Mouse (Mus musculus) liver, embryonic 14.5 days (tissue): ENCODE results near the gene Pde11a. TPM values are rescaled to one million over a fixed set of nuclear protein-coding genes. Genes with fewer than 3 reads are reported as not detected.

ENCODE experiments used
- ATAC-seq: fragments of 200-750 bp; cut with Nextera tagmentation; 2 replicates; pipeline ENCODE4 v1.8.0; 2017; ENCODE audit warnings: moderate number of reproducible peaks, mild to moderate bottlenecking, moderate library complexity; ENCODE audit not compliant: insufficient read depth
- DNase-seq, 3 experiments: peaks; one replicate each; pipeline ENCODE4 v3.0.0-alpha.2; 2012 to 2013; ENCODE audit warnings: low read depth in 3 of 3, low spot score in 3 of 3
- H3K27ac ChIP-seq: fragments of 300-500 bp; sonication (generic); 2 replicates; pipeline ENCODE4 v1.5.1; 2014; ENCODE audit warnings: moderate library complexity, mild to moderate bottlenecking, control low read depth, inconsistent platforms
- H3K27me3 ChIP-seq: fragments of 300-500 bp; sonication (generic); 2 replicates; pipeline ENCODE4 v1.6.1; 2014; ENCODE audit warnings: mild to moderate bottlenecking, low read length, moderate library complexity; ENCODE audit not compliant: control insufficient read depth, insufficient read depth
- H3K36me3 ChIP-seq: fragments of 300-500 bp; sonication (generic); replicated peaks from 2 replicates; pipeline ENCODE4 v1.6.1; 2014; ENCODE audit warnings: low read depth; ENCODE audit not compliant: control insufficient read depth, insufficient read depth
- H3K4me1 ChIP-seq, 2 experiments: fragments of 200-500 bp in 1 of 2; fragments of 300-500 bp in 1 of 2; sonication (generic) in 1 of 2; replicated peaks; 2 replicates each; pipeline ENCODE4 v1.6.1; 2012 to 2014; ENCODE audit warnings: antibody characterized with exemption in 1 of 2, inconsistent platforms in 1 of 2, low read length in 1 of 2; ENCODE audit not compliant: control insufficient read depth in 2 of 2, insufficient read depth in 2 of 2
- H3K4me2 ChIP-seq: fragments of 300-500 bp; sonication (generic); 2 replicates; pipeline ENCODE4 v1.6.1; 2014; ENCODE audit warnings: low read depth, mild to moderate bottlenecking, control low read depth, moderate library complexity
- H3K4me3 ChIP-seq, 2 experiments: fragments of 200-500 bp in 1 of 2; fragments of 300-500 bp in 1 of 2; sonication (generic) in 1 of 2; 2 replicates each; pipeline ENCODE4 v1.5.1; 2012 to 2014; ENCODE audit warnings: low read depth in 2 of 2, low read length in 2 of 2, mild to moderate bottlenecking in 2 of 2, control low read depth in 1 of 2, inconsistent platforms in 1 of 2, moderate library complexity in 1 of 2; ENCODE audit not compliant: insufficient read depth in 1 of 2
- H3K9ac ChIP-seq: fragments of 300-500 bp; sonication (generic); replicated peaks from 2 replicates; pipeline ENCODE4 v1.6.1; 2014; ENCODE audit warnings: mild to moderate bottlenecking, control low read depth, moderate library complexity
- H3K9me3 ChIP-seq: fragments of 300-500 bp; sonication (generic); 2 replicates; pipeline ENCODE4 v1.6.1; 2016; ENCODE audit warnings: low read length, mixed read lengths; ENCODE audit not compliant: control insufficient read depth
- CTCF ChIP-seq: IDR thresholded peaks from 2 replicates; pipeline ENCODE4 v1.5.1; 2016; ENCODE audit warnings: antibody characterized with exemption, low read depth, control low read depth
- EP300 ChIP-seq: IDR thresholded peaks from 2 replicates; pipeline ENCODE4 v1.6.1; 2016; ENCODE audit warnings: antibody characterized with exemption, low read depth
- whole genome bisulfite sequencing: fragments of 180-500 bp; shearing (Covaris S2); extraction: QIAGEN DNeasy Blood & Tissue Kit; methylation state at CpG from one replicate; pipeline ENCODE4 v1.1.7; 2014; ENCODE audit not compliant: insufficient replicate concordance; 5-methylcytosine and 5-hydroxymethylcytosine counted together
- polyA plus RNA-seq, 2 experiments: library from polyadenylated mRNA; depleted of rRNA in 1 of 2; stranded (reverse) in 1 of 2; unstranded in 1 of 2; fragments of >200 nt; fragmentation: Nextera tagmentation in 1 of 2; extraction: Ambion mirVana in 1 of 2; gene quantifications; 2 replicates each; pipeline versions ENCODE4 v1.2.1 to v1.2.3; 2012 to 2014

Pde11a gene
- polyA plus RNA-seq, 2 experiments = 0.01 TPM; not detected in 1

DNA sequence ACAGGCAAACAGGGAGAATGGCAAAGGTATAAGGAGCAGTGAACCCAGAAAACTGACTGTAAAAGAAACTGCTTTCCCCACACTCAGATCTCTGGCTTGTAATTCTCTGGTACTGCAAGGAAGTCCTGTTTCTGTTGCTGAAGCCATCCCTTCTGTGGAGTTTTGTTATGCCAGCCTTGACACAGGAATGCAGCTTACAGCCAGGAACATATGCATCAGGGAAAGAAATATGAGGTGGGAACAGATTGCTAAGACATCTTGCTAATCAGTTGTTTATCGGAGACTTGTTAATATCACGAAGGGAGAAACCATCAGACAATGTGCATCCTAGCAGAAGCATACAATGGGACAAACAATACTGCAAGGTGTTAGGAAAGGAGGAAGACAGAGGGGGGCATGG lies 99.4 kb downstream of the Pde11a start:
- H3K4me2 ChIP-seq = no peak overlapping the region
- no peaks in the 10 kb centered on the region for H3K36me3 ChIP-seq
- H3K27me3 ChIP-seq = no peaks in the 10 kb centered on the region
- no peaks in the 10 kb centered on the region for H3K9me3 ChIP-seq
- no peak overlapping the region for H3K9ac ChIP-seq
- no peak for ATAC-seq
- no peaks in the 10 kb centered on the region for H3K4me1 ChIP-seq
- no peak for DNase-seq
- 71% methylated on average over 2 of the region's 2 CpGs for WGBS
- TF ChIP-seq CTCF (no peak), EP300 (no peak)
- H3K27ac ChIP-seq = no peak overlapping the region
- no peak overlapping the region for H3K4me3 ChIP-seq

DNA sequence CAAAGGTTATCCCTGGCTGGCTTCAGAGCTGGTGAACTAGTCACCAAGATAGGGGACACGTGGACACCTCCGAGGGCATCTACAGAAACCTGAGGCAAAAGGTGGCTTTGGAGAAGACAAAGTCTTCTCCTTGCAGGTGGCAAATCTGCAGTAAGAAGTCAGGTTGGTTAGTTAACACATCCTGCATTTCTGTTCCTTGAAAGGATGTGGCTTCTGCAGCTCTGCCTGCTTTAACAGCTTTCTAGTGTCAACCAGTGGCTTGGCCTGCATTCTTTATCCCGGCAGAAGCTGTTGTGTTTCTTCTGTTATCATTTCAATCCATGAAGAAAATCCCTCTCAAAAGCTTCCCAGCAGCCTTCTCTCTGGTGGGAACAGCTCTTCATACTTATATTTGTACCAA lies 100.1 kb downstream of the Pde11a start:
- Histone ChIP-seq H3K4me2 (no peak overlapping the region), H3K27me3 (no peaks in the 10 kb centered on the region), H3K36me3 (no peaks in the 10 kb centered on the region), H3K4me3 (no peak overlapping the region), H3K9ac (no peak overlapping the region), H3K4me1 (no peaks in the 10 kb centered on the region), H3K27ac (no peak overlapping the region), H3K9me3 (no peaks in the 10 kb centered on the region)
- 62% methylated on average over 3 of the region's 3 CpGs for WGBS
- no peak for ATAC-seq
- TF ChIP-seq CTCF = no peak
- TF ChIP-seq EP300 = no peak
- DNase-seq = no peak

- H3K27ac ChIP-seq = no peak overlapping the region
- DNase-seq (no peak), ATAC-seq (no peak)
- TF ChIP-seq CTCF (no peak), EP300 (no peak)
- 48% methylated on average over 10 of the region's 10 CpGs for WGBS
- no peaks in the 10 kb centered on the region for H3K27me3 ChIP-seq
- no peaks in the 10 kb centered on the region for H3K4me1 ChIP-seq
- no peaks in the 10 kb centered on the region for H3K36me3 ChIP-seq
- no peak overlapping the region for H3K9ac ChIP-seq
- no peak overlapping the region for H3K4me3 ChIP-seq
- no peaks in the 10 kb centered on the region for H3K9me3 ChIP-seq
- no peak overlapping the region for H3K4me2 ChIP-seq
Measured at GRCm38 (mm10) chr2:76237638-76238420, 100.7 kb downstream of the Pde11a start.

DNA sequence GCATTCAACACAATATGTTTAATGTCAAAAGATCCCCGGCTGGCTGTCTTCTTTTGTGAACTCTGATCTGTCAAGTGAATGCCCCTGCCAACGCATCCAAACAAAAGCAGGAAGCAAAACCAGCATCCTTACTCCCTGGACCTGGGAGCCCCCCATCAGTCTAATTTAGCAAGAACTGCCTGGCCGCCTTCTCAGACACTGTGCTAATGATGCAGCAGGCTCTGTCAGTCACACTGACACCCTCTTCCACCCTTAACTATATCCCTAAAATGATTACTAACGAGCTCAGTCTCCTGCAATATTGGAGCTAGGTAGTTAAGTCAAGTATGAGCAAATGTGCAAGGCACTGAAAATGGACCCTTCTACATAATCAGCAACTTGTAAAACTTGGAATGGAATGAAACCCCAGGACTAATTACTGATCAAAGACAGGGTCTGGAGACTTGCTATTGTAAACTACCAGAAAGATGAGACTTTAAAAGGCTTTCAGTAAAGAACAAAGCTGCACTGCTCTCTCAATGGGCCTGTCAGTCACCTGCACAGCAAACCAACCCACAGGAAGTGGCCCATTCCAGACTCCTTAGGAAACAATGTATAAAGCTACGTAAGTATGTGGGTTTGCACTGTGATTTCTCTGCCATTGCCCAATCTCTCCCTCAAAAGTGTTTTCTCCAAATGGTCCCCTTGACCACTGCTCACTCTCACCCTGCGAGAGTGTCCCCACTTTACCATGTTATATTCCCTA lies 118.0 kb downstream of the Pde11a start:
- H3K36me3 ChIP-seq = no peaks in the 10 kb centered on the region
- no peak overlapping the region for H3K9ac ChIP-seq
- no peak overlapping the region for H3K4me3 ChIP-seq
- ATAC-seq (no peak), DNase-seq (no peak)
- H3K4me1 ChIP-seq = no peaks in the 10 kb centered on the region
- no peaks in the 10 kb centered on the region for H3K9me3 ChIP-seq
- H3K27me3 ChIP-seq = no peaks in the 10 kb centered on the region
- TF ChIP-seq CTCF (no peak), EP300 (no peak)
- 46% methylated on average over 6 of the region's 6 CpGs for WGBS
- no peak overlapping the region for H3K4me2 ChIP-seq
- H3K27ac ChIP-seq = no peak overlapping the region

GRCm38 (mm10) chr2:76219540-76219939 lies 119.0 kb downstream of the Pde11a start:
- Histone ChIP-seq H3K36me3 (no peaks in the 10 kb centered on the region), H3K27ac (no peak overlapping the region), H3K27me3 (no peaks in the 10 kb centered on the region), H3K9me3 (no peaks in the 10 kb centered on the region), H3K9ac (no peak overlapping the region), H3K4me2 (no peak overlapping the region), H3K4me3 (no peak overlapping the region), H3K4me1 (no peaks in the 10 kb centered on the region)
- TF ChIP-seq EP300 (no peak), CTCF (no peak)
- no peak for ATAC-seq
- 33% methylated on average over 6 of the region's 6 CpGs for WGBS
- no peak for DNase-seq
